Mouse (Mus musculus) embryo, embryonic 11 days (tissue): ENCODE measurements around the gene Zfp964.
"Not testable (repeated sequence)": the region's sequence is repeated elsewhere in the genome, so short reads cannot be mapped to it uniquely, and the experiment has no call there.

Experiments used
- DNase-seq: peaks from one replicate; pipeline ENCODE4 v3.0.0-alpha.2; 2015

Zfp964 gene

GRCm38 (mm10) chr8:69654358-69654981, at the start of gene Zfp964:
Gene Zfp964, plus strand, starts transcription at chr8:69654479.
- DNase-seq = peak; percentile 95

GRCm38 (mm10) chr8:69614687-69615086, 39.6 kb upstream of the Zfp964 start:
- DNase-seq = no peak

GRCm38 (mm10) chr8:69618078-69618477, 36.2 kb upstream of the Zfp964 start:
- no peak for DNase-seq

- DNase-seq = peak; percentile 99
Measured at GRCm38 (mm10) chr8:69625095-69625789, 29.0 kb upstream of the Zfp964 start, which contains the start of gene Zfp868. Gene Zfp868, minus strand, starts transcription at chr8:69625548.

- no peak for DNase-seq
Measured at GRCm38 (mm10) chr8:69653808-69654357, 396 bp upstream of the Zfp964 start.

- DNase-seq = no peak
Measured at GRCm38 (mm10) chr8:69661294-69661693, 7.0 kb downstream of the Zfp964 start.

- DNase-seq = not testable (repeated sequence)
Measured at GRCm38 (mm10) chr8:69665051-69665450, 10.8 kb downstream of the Zfp964 start.

- no peak for DNase-seq
Measured at GRCm38 (mm10) chr8:69701810-69702209, 47.5 kb downstream of the Zfp964 start.

- not testable (repeated sequence) for DNase-seq
Measured at GRCm38 (mm10) chr8:69710624-69711023, 56.3 kb downstream of the Zfp964 start, which contains the start of gene Zfp869. Gene Zfp869, minus strand, starts transcription at chr8:69710724.

GRCm38 (mm10) chr8:69713516-69713915, 59.2 kb downstream of the Zfp964 start:
- no peak for DNase-seq

GRCm38 (mm10) chr8:69715366-69715765, 61.1 kb downstream of the Zfp964 start:
- no peak for DNase-seq
